Mouse (Mus musculus): ENCODE measurements around the gene Nfix.

Gene Nfix

GRCm38 (mm10) chr8:84799136-84799931 is 810 bp downstream of the Nfix start:
- in situ Hi-C loops (cut with MboI, MseI): loop anchor here (5.0 kb wide), 1 partner anchor 57 kb away; no protein-coding TSS in a partner anchor

GRCm38 (mm10) chr8:84798446-84799135 is 1.6 kb downstream of the Nfix start:
- in situ Hi-C loops (cut with MboI, MseI): loop anchor here (5.0 kb wide), 1 partner anchor 56 kb away; no protein-coding TSS in a partner anchor

- in situ Hi-C loops (cut with MboI, MseI): loop anchor here (5.0 kb wide), 1 partner anchor 56 kb away; no protein-coding TSS in a partner anchor
These were observed 2.2 kb downstream of the Nfix start for GRCm38 (mm10) chr8:84797971-84798370.

- in situ Hi-C loops (cut with MboI, MseI): loop anchor here (5.0 kb wide), 1 partner anchor 55 kb away; no protein-coding TSS in a partner anchor
These were observed 2.8 kb downstream of the Nfix start for GRCm38 (mm10) chr8:84797256-84797797.

- in situ Hi-C loops (cut with MboI, MseI): no loop called here
These were observed 5.7 kb downstream of the Nfix start for GRCm38 (mm10) chr8:84794486-84794885.

GRCm38 (mm10) chr8:84793791-84794485 is 6.2 kb downstream of the Nfix start:
- in situ Hi-C loops (cut with MboI, MseI): no loop called here

GRCm38 (mm10) chr8:84793134-84793533 is 7.0 kb downstream of the Nfix start:
- in situ Hi-C loops (cut with MboI, MseI): no loop called here

GRCm38 (mm10) chr8:84792429-84792947 is 7.7 kb downstream of the Nfix start:
- in situ Hi-C loops (cut with MboI, MseI): no loop called here

- in situ Hi-C loops (cut with MboI, MseI): no loop called here
These were observed 9.6 kb downstream of the Nfix start for GRCm38 (mm10) chr8:84790537-84790936.

- in situ Hi-C loops (cut with MboI, MseI): no loop called here
These were observed 10.2 kb downstream of the Nfix start for GRCm38 (mm10) chr8:84789855-84790486.

- in situ Hi-C loops (cut with MboI, MseI): no loop called here
These were observed 10.8 kb downstream of the Nfix start for GRCm38 (mm10) chr8:84789345-84789744.

GRCm38 (mm10) chr8:84788896-84789295 is 11.2 kb downstream of the Nfix start:
- in situ Hi-C loops (cut with MboI, MseI): no loop called here

GRCm38 (mm10) chr8:84787523-84788302 is 12.4 kb downstream of the Nfix start:
- in situ Hi-C loops (cut with MboI, MseI): no loop called here

GRCm38 (mm10) chr8:84786801-84787467 is 13.2 kb downstream of the Nfix start:
- in situ Hi-C loops (cut with MboI, MseI): no loop called here

- in situ Hi-C loops (cut with MboI, MseI): no loop called here
These were observed 14.1 kb downstream of the Nfix start for GRCm38 (mm10) chr8:84785756-84786677.

- in situ Hi-C loops (cut with MboI, MseI): no loop called here
These were observed 14.7 kb downstream of the Nfix start for GRCm38 (mm10) chr8:84785506-84785755.

GRCm38 (mm10) chr8:84784681-84785505 is 15.3 kb downstream of the Nfix start:
- in situ Hi-C loops (cut with MboI, MseI): no loop called here
